Mouse (Mus musculus): ENCODE measurements around the gene Gnpat. TPM values are rescaled to one million over a fixed set of nuclear protein-coding genes. Genes with fewer than 3 reads are reported as not detected.
A peak's percentile ranks its signal among the peaks of the same experiment; 100 is the strongest.
"Not testable (repeated sequence)": the region's sequence is repeated elsewhere in the genome, so short reads cannot be mapped to it uniquely, and the experiment has no call there.

The Gnpat gene
- polyA plus RNA-seq (2017; shearing (Covaris generic)), result 10 to 100 TPM; 31.4 to 39.2 (median 38.9) TPM

DNA sequence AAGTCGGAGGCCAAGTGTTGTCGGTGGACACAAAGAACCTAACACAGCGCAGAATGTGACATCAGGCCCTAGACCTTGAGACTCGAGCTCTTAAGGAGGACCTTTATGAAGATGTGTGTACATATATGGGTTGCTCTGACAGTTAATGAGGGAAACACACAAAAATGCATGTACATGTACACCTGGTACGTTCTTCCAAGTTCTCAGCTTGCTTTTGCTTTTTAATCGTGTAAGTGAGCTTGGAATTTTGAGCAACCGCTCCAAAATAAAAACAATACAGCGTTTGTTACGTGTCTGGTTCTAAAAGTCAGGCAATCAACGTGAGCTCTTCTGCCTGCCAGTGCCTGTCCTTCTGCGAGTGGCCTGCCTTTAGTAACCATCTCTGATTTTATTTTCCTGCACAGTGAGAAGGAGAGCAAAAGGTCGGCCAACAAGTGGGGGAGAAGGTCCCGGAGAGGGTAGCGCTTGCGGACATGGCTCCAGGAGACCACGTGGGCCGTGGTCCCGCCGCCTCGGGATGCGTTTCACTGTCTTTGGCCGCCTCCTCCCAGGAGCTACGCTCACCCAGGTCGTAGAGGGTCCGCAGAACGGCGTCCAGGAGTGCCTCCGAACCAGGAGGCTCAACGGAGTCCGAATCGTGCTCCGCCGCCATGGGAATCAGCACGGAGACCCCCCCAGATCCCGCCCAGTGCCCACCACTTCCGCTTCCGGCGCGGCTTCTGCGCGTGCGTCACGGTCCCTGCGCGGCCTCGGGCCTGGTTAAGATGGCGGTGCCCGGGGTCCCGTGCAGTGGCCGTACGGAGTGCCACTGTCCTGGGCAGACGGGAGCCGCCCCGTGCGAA lies at the start of gene Gnpat, which contains the start of gene 2810004N23Rik:
Gene Gnpat (plus strand): TSS at position 713 of the 842 bp plus-strand sequence.
Gene 2810004N23Rik (minus strand): TSS at position 800 of the 842 bp plus-strand sequence.
- peak; percentile 88 for ATAC-seq

- no peak for ATAC-seq
Observed at GRCm38 (mm10) chr8:124813326-124813725, 49.5 kb upstream of the Gnpat start.

- ATAC-seq, result no peak
Observed at GRCm38 (mm10) chr8:124815870-124816269, 47.0 kb upstream of the Gnpat start.

DNA sequence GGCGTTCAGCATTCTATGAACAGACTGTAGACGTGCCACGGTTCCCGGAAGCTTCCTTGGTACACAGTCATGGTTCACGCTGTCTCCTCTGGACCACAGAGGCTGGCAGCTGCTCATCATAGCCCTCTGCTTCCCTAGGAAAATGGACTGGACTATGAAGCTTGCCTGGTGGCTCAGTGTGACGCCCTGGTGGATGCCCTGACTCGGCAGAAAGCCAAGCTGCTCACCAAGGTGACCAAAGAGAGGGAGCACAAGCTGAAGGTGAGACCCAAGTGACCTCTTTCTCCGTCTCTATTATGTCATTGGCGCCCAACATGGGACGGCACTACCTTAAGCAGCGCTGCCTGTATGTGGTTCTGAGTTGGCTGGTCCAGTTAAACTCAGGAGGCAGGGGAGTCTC lies 46.0 kb upstream of the Gnpat start:
- ATAC-seq, result no peak

DNA sequence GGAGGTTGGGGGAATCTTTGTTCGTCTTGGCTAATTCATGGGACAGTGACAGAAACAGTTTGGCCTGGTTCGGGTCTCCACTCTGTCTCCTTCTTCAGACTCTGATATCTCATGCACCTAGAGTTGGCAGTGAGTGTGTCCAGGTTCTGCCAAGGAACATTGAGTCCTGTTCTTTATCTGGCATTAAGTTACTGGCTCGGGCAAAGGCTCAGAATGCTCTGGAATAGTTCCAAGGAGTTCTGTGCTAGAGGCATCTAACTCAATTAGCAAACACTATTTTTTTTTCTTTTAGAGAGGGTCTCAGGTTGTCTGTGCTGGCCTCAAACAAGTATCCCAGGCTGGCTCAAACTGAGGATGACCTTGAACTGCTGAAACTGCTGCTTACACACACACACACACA lies 45.5 kb upstream of the Gnpat start:
- ATAC-seq, result no peak

DNA sequence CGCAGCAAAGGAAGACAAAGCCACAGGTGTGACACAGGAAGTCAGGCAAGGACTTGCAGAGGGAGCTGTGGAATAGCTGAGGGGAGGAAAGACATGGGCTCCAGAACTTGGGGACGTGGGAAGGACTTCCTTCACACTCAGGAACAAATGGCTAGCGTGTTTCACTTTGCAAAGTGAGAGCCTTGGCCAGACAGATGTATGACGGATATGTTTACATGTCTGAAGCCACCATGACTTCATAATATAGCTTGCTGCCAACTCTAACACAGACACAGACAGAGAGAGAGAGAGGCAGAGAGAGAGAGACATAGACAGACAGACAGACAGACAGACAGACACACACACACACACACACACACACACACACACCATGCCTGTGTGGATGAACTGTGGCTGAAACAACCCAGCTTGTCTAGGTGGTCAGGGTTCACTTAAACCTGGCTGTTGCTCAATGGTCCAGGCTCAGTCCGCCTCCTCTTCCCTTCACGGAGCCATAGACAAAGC lies 43.2 kb upstream of the Gnpat start:
- ATAC-seq, result no peak

GRCm38 (mm10) chr8:124820125-124820524 lies 42.7 kb upstream of the Gnpat start:
- no peak for ATAC-seq

DNA sequence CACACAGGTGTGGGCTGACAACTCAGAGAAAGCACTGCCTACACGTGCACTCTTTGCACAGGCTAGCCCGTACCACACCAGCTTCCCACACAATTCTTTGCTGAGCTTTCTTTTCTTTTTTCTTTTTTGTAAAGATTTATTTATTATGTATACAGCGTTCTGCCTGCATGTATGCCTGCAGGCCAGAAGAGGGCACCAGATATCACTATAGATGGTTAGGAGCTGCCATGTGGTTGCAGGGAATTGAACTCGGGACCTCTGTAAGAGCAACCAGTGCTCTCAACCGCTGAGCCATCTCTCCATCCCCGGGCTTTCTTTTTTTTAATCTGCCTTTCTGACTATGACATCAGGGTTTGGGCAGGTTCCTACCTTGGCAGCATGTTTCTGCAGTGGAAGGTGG lies 39.3 kb upstream of the Gnpat start:
- ATAC-seq, result no peak

GRCm38 (mm10) chr8:124826658-124827057 lies 36.2 kb upstream of the Gnpat start:
- no peak for ATAC-seq

DNA sequence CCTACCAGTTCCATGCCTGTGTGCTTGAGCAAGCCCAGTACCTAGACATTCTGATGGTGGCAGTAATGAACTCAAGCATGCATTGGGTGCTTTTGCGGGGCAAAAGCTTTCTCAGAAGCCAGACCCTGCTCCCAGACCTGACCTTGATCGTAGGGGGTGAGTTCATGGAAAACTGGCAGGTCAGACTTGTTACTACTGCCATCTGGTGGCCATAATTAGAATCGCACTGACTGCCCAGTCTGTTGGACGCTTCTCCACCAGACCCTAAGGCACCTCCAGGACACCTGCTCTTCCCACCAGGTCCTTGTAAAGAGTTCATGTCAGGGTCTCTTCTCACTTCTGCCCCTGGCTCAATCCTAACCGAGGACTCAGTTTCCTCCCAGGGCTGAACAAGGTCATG lies 35.4 kb upstream of the Gnpat start:
- no peak for ATAC-seq

DNA sequence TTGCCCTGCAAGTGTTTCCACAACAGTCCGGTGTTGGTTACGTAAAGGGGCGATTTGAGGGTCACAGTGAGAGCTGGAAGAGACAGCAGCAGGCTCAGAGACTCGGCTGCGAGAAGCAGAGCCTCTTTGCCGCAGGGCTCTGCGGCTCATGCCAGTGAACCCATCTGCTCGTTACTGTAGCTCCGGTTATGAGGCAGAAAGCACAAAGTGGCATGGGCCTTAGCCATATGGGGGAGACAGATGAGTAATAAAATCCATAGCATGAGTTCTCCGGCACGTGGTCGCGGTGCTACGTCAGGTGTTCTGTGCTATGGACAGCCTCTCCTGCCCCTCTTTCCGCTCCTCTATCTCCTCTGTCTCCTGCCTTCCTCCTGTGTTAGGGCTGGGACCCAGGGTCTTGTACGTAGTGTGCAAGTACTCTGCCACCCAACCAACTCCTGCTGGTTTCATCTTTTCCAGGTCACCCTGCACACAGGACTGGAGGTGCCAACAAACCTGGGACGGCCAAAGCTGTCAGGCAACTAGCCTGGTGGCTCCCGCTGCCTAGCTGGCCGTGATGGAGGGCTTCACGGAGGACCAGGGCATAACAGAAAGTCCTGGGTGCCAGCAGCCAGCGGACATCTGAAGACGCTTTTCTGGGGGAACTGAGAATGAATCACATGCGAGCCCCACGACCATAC lies 34.1 kb upstream of the Gnpat start:
- ATAC-seq, result no peak

DNA sequence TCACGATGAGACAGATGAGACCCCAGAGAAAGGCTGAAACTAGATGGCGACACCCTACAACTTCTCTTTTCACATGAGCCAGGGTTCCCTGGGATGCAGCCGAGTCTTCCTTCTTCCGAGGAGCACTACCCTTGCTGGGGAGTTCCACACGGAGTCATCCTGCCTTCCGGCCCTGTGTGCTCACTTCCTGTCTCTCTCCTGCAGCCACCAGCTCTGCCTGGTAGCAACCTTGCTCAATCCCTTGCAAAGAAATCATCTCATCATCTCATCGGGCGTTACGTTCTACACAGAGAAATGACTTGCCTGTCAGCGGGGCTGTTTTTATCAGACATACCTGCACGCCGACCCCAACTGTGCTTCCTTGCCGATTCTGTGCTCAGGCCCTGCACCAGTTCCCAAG lies 32.8 kb upstream of the Gnpat start:
- ATAC-seq, result no peak

DNA sequence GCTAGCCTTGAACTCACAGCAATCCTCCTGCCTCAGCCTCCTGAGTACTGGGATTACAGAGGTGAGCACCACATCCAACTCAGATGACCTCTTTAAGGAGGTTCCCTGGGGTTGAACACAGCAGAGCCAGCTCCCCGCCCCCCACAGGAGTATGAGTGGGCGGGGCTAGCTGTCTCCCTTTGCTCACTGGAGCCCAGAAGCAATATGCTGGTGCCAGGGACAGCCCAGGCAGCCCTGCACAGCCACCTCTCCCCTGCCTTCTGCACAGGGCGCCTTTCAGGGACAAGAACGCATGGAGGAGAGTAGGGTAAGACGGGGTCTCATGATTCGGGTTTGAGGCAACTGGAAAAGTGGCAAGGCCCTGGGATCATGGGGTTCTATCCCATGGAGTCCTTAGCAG lies 31.3 kb upstream of the Gnpat start:
- ATAC-seq, result no peak

- ATAC-seq, result no peak
Observed at GRCm38 (mm10) chr8:124831941-124832340, 30.9 kb upstream of the Gnpat start.

DNA sequence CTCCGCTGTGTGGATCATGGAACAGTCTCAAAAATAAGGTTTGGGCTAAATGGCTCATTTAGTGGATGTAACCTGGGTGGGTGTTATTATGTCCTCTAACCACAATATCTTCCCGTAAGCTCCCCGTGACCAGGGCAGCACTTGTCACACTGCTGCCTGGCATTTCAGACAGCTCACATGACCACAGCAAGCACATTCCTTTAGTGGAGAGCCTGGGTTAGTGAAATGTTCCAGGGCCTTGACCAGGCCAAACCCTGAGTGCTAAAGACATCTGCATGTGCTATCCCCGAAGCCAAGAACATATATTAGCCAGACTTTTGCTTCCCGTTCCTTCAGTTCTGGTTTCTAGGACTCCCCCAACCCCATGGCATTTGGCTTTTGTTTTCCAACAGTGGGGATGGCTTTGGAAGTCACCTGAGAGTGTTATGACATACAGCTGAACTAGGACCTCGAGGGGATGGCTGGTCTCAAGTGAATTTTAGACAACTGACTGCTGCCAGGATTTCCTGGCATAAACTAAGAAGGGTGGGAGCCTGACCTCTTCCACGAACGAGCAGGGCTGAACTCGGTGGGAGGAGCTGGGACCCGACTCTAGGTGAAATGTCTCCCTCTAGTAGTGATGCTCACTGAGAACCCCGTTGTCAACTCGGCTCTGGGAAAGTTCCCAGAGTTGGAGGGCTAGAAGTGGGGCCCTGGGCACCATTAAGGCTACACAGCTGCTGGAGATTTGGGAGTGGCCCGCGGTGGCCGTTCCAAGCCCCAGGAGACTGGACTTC lies 29.2 kb upstream of the Gnpat start:
- no peak for ATAC-seq

DNA sequence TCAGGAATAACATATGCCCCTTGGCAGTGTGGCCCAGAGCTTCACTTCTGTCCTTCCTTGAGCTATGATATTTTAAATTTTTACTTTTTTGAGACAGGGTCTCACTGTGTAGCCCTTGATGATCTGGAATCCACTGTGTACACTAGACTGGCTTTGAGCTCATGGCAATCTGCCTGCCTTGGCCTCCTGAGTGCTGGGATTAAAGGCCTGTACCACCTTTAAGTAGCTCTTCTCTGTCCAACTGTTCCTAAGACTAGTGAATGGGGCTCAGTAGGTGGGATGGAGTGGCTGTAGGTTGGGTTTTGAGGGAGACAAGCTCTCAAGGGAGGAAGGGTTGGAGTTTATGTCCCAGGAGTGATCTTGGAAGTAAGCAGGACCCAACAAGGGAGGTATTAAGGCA lies 27.0 kb upstream of the Gnpat start:
- no peak for ATAC-seq

- no peak for ATAC-seq
Observed at GRCm38 (mm10) chr8:124836273-124836672, 26.6 kb upstream of the Gnpat start.

GRCm38 (mm10) chr8:124836907-124837306 lies 25.9 kb upstream of the Gnpat start:
- no peak for ATAC-seq

- no peak for ATAC-seq
Observed at GRCm38 (mm10) chr8:124837956-124838355, 24.9 kb upstream of the Gnpat start.

- no peak for ATAC-seq
Observed at GRCm38 (mm10) chr8:124839371-124839770, 23.5 kb upstream of the Gnpat start.

DNA sequence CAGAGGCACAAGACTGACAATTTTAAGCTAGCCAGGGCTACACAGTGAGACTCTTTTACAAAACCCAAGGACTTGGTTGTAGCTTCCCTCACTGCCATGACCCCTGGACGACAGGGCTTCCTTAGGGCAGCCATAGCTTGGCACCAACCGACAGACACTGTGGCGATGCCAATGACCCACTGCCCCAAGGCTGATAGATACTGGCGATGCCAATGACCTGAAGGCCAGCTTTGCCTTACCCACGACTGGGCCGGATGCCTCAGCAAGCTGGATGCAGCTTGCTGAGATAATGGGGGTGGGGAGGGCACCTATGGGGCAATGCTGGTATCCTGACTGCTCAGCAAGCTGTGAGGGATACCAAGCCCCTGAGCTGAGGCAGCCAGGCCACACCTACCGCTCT lies 21.9 kb upstream of the Gnpat start:
- ATAC-seq, result no peak

GRCm38 (mm10) chr8:124841775-124842174 lies 21.1 kb upstream of the Gnpat start:
- no peak for ATAC-seq

DNA sequence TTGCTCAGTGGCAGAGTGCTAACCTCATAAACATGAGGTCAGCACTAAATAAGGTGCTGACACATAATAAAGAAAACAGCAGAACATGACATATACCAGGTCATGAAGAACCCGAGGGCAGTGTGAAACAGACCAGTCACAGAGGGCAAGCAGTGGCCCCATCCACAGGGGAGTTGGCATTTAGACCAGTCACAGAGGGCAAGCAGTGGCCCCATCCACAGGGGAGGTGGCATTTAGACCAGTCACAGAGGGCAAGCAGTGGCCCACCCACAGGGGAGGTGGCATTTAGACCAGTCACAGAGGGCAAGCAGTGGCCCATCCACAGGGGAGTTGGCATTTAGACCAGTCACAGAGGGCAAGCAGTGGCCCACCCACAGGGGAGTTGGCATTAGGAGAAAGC lies 19.9 kb upstream of the Gnpat start:
- ATAC-seq, result not testable (repeated sequence)
